Mouse (Mus musculus) large intestine, adult 2 months (tissue): ENCODE measurements around the gene Slc25a22. TPM values are rescaled to one million over a fixed set of nuclear protein-coding genes. Genes with fewer than 3 reads are reported as not detected.
A peak's percentile ranks its signal among the peaks of the same experiment; 100 is the strongest.

Experiments used
- DNase-seq: peaks from one replicate; pipeline ENCODE4 v3.0.0-alpha.2; 2012; ENCODE audit warnings: low read depth, low spot score
- WGBS: fragments of 180-500 bp; shearing (Covaris S2); methylation state at CpG from one replicate; pipeline ENCODE4 v1.1.7; 2018; 5-methylcytosine and 5-hydroxymethylcytosine counted together
- polyA plus RNA-seq: library from polyadenylated mRNA; depleted of rRNA; stranded (reverse); fragments of >200 nt; gene quantifications from 2 replicates; pipeline ENCODE4 v1.2.3, GENCODE M21; 2012; rRNA removed

Slc25a22 gene
- polyA plus RNA-seq, 1 experiment: 214 TPM

- peak; percentile 96 for DNase-seq
- WGBS: under 1% methylated on average over 57 of the region's 57 CpGs
These were observed 45.8 kb downstream of the Slc25a22 start, which contains the start of gene Taldo1 for GRCm38 (mm10) chr7:141391625-141392551. TSS of gene Taldo1 (plus strand) at chr7:141392199.

- no peak for DNase-seq
- 23% methylated on average over 9 of the region's 9 CpGs for WGBS
These were observed 47.1 kb downstream of the Slc25a22 start for GRCm38 (mm10) chr7:141390326-141391259.

GRCm38 (mm10) chr7:141388487-141389109, 49.1 kb downstream of the Slc25a22 start:
- 26% methylated on average over 3 of the region's 3 CpGs for WGBS
- DNase-seq: no peak

GRCm38 (mm10) chr7:141387807-141388486, 49.7 kb downstream of the Slc25a22 start:
- 36% methylated on average over 2 of the region's 2 CpGs for WGBS
- no peak for DNase-seq

- DNase-seq: no peak
- 57% methylated on average over 4 of the region's 4 CpGs for WGBS
These were observed 56.4 kb downstream of the Slc25a22 start for GRCm38 (mm10) chr7:141381068-141381835.

Other genes starting within 250 kb of the Slc25a22 start
- 82.1 and 91.7 TPM in 2 replicates for gene Hras, start 243.9 kb downstream of the Slc25a22 start, polyA plus RNA-seq
- 5.4 and 7.2 TPM in 2 replicates for gene Lrrc56, start 243.7 kb downstream of the Slc25a22 start, polyA plus RNA-seq
- gene Lmntd2, start 223.8 kb downstream of the Slc25a22 start, polyA plus RNA-seq: 7.2 and 9.4 TPM in 2 replicates
- gene Rassf7, start 222.0 kb downstream of the Slc25a22 start, polyA plus RNA-seq: 143 and 153 TPM in 2 replicates
- 23.1 and 24.7 TPM in 2 replicates for gene Phrf1, start 209.1 kb downstream of the Slc25a22 start, polyA plus RNA-seq
- gene Irf7, start 171.4 kb downstream of the Slc25a22 start, polyA plus RNA-seq: 159 and 210 TPM in 2 replicates
- gene Cdhr5, start 161.1 kb downstream of the Slc25a22 start, polyA plus RNA-seq: 611 and 677 TPM in 2 replicates
- 226 and 321 TPM in 2 replicates for gene Sct, start 158.8 kb downstream of the Slc25a22 start, polyA plus RNA-seq
- 0.08 and 0.21 TPM in 2 replicates for gene Drd4, start 145.9 kb downstream of the Slc25a22 start, polyA plus RNA-seq
- 17.5 and 19.9 TPM in 2 replicates for gene Deaf1, start 110.2 kb downstream of the Slc25a22 start, polyA plus RNA-seq
- 33.3 and 37.2 TPM in 2 replicates for gene Tmem80, start 110.2 kb downstream of the Slc25a22 start, polyA plus RNA-seq
- 314 and 414 TPM in 2 replicates for gene Eps8l2, start 99.0 kb downstream of the Slc25a22 start, polyA plus RNA-seq
- gene Taldo1, start 45.7 kb downstream of the Slc25a22 start, polyA plus RNA-seq: 554 and 560 TPM in 2 replicates
- 54.0 and 56.7 TPM in 2 replicates for gene Gatd1, start 23.8 kb downstream of the Slc25a22 start, polyA plus RNA-seq
- gene Cend1, start 8.4 kb downstream of the Slc25a22 start, polyA plus RNA-seq: 2.0 and 2.9 TPM in 2 replicates
- gene Pidd1, start 6.1 kb upstream of the Slc25a22 start, polyA plus RNA-seq: 13.0 and 17.0 TPM in 2 replicates
- gene Rplp2, start 9.5 kb upstream of the Slc25a22 start, polyA plus RNA-seq: 642 and 693 TPM in 2 replicates
- gene Pnpla2, start 17.3 kb upstream of the Slc25a22 start, polyA plus RNA-seq: 185 and 198 TPM in 2 replicates
- gene Cracr2b, start 23.2 kb upstream of the Slc25a22 start, polyA plus RNA-seq: 38.6 and 41.4 TPM in 2 replicates
- 255 and 294 TPM in 2 replicates for gene Cd151, start 29.5 kb upstream of the Slc25a22 start, polyA plus RNA-seq
- 40.0 and 43.9 TPM in 2 replicates for gene Polr2l, start 37.2 kb upstream of the Slc25a22 start, polyA plus RNA-seq
- gene Tspan4, start 37.3 kb upstream of the Slc25a22 start, polyA plus RNA-seq: 19.5 and 21.6 TPM in 2 replicates
- 31.5 and 37.0 TPM in 2 replicates for gene Chid1, start 102.0 kb upstream of the Slc25a22 start, polyA plus RNA-seq
- 66.6 and 81.1 TPM in 2 replicates for gene Ap2a2, start 124.3 kb upstream of the Slc25a22 start, polyA plus RNA-seq
- 0.05 and 0.12 TPM in 2 replicates for gene Muc6, start 217.4 kb upstream of the Slc25a22 start, polyA plus RNA-seq